Mouse (Mus musculus): ENCODE data around the gene Atxn7. TPM values are rescaled to one million over a fixed set of nuclear protein-coding genes. Genes with fewer than 3 reads are reported as not detected.
A peak's percentile ranks its signal among the peaks of the same experiment; 100 is the strongest.

The Atxn7 gene
- total RNA-seq, 2 experiments from 2014 or later: 16.0 to 17.3 TPM

GRCm38 (mm10) chr14:13977498-13977897, 16.3 kb downstream of the Atxn7 start:
- no peak for DNase-seq
- intact Hi-C loops (cut with DNase I): no loop called here

- no peak for DNase-seq
- intact Hi-C loops (cut with DNase I): no loop called here
Observed at GRCm38 (mm10) chr14:13981286-13981685, 20.0 kb downstream of the Atxn7 start.

- intact Hi-C loops (cut with DNase I): no loop called here
- DNase-seq: no peak
Observed at GRCm38 (mm10) chr14:13982174-13982573, 20.9 kb downstream of the Atxn7 start.

- DNase-seq: no peak
- intact Hi-C loops (cut with DNase I): no loop called here
Observed at GRCm38 (mm10) chr14:13988397-13988796, 27.2 kb downstream of the Atxn7 start.

GRCm38 (mm10) chr14:13990741-13991140, 29.5 kb downstream of the Atxn7 start:
- intact Hi-C loops (cut with DNase I): no loop called here

GRCm38 (mm10) chr14:13995206-13996097, 34.2 kb downstream of the Atxn7 start:
- intact Hi-C loops (cut with DNase I): no loop called here
- peak in 1 of 2 experiments; percentile 23 for DNase-seq

More at GRCm38 (mm10) chr14:13990741-13991140, 29.5 kb downstream of the Atxn7 start:
- DNase-seq: no peak

- no peak for DNase-seq
- intact Hi-C loops (cut with DNase I): no loop called here
Observed at GRCm38 (mm10) chr14:14002771-14003170, 41.5 kb downstream of the Atxn7 start.

GRCm38 (mm10) chr14:14009712-14010111, 48.5 kb downstream of the Atxn7 start:
- DNase-seq: no peak
- intact Hi-C loops (cut with DNase I): loop anchor here (5.0 kb wide), 1 partner anchor 43 kb away; no protein-coding TSS in a partner anchor

GRCm38 (mm10) chr14:14012383-14013251, 51.4 kb downstream of the Atxn7 start:
- intact Hi-C loops (cut with DNase I): loop anchor here (2.0 to 5.0 kb wide), 3 partner anchors 40 to 86 kb away; partner anchors contain the start of genes Atxn7 and Thoc7
- peak; percentile 90 to 93 for DNase-seq

- no peak for DNase-seq
- intact Hi-C loops (cut with DNase I): loop anchor here (2.0 to 5.0 kb wide), 3 partner anchors 39 to 86 kb away; partner anchors contain the start of genes Atxn7 and Thoc7
Observed at GRCm38 (mm10) chr14:14013252-14013711, 52.0 kb downstream of the Atxn7 start.

- intact Hi-C loops (cut with DNase I): loop anchor here (5.0 kb wide), 1 partner anchor 37 kb away; no protein-coding TSS in a partner anchor
- peak in 1 of 2 experiments; percentile 8 for DNase-seq
Observed at GRCm38 (mm10) chr14:14014636-14015375, 53.6 kb downstream of the Atxn7 start.

- DNase-seq: peak in 1 of 2 experiments; percentile 21
- intact Hi-C loops (cut with DNase I): no loop called here
Observed at GRCm38 (mm10) chr14:14019155-14019894, 58.1 kb downstream of the Atxn7 start.

- intact Hi-C loops (cut with DNase I): no loop called here
- no peak for DNase-seq
Observed at GRCm38 (mm10) chr14:14021244-14021643, 60.0 kb downstream of the Atxn7 start.

- no peak for DNase-seq
- intact Hi-C loops (cut with DNase I): no loop called here
Observed at GRCm38 (mm10) chr14:14025870-14026269, 64.6 kb downstream of the Atxn7 start.

- intact Hi-C loops (cut with DNase I): no loop called here
- no peak for DNase-seq
Observed at GRCm38 (mm10) chr14:14030621-14031020, 69.4 kb downstream of the Atxn7 start.

- intact Hi-C loops (cut with DNase I): no loop called here
- no peak for DNase-seq
Observed at GRCm38 (mm10) chr14:14032842-14033241, 71.6 kb downstream of the Atxn7 start.

GRCm38 (mm10) chr14:14036352-14036751, 75.1 kb downstream of the Atxn7 start:
- DNase-seq: no peak
- intact Hi-C loops (cut with DNase I): no loop called here

GRCm38 (mm10) chr14:14038233-14038632, 77.0 kb downstream of the Atxn7 start:
- intact Hi-C loops (cut with DNase I): no loop called here
- DNase-seq: no peak

- intact Hi-C loops (cut with DNase I): no loop called here
Observed at GRCm38 (mm10) chr14:14042336-14042735, 81.1 kb downstream of the Atxn7 start.

More at GRCm38 (mm10) chr14:14042336-14042735, 81.1 kb downstream of the Atxn7 start:
- no peak for DNase-seq

Measured in heart, postnatal 10 days (tissue).